Mouse (Mus musculus): ENCODE data around the gene Elk3. TPM values are rescaled to one million over a fixed set of nuclear protein-coding genes. Genes with fewer than 3 reads are reported as not detected.

Elk3 gene
- polyA plus RNA-seq, 1 experiment from 2014 or later = 7.5 TPM

- no peaks in the 10 kb centered on the region for H3K36me3 ChIP-seq (replicated peaks)
- no peak overlapping the region for H3K4me2 ChIP-seq
- no peaks in the 10 kb centered on the region for H3K4me1 ChIP-seq
- no peak for ATAC-seq (replicated peaks)
- WGBS = 88% methylated on average over 8 of the region's 8 CpGs
- no peaks in the 10 kb centered on the region for H3K9me3 ChIP-seq
- H3K27me3 ChIP-seq (replicated peaks) = no peaks in the 10 kb centered on the region
- H3K27ac ChIP-seq = no peak overlapping the region
- H3K4me3 ChIP-seq = no peak overlapping the region
- H3K9ac ChIP-seq = no peak overlapping the region
These were observed 15.8 kb upstream of the Elk3 start for GRCm38 (mm10) chr10:93326741-93327100.

- ATAC-seq (replicated peaks) = no peak
- Histone ChIP-seq H3K27me3 (replicated peaks) (no peaks in the 10 kb centered on the region), H3K4me1 (no peaks in the 10 kb centered on the region), H3K4me2 (no peak overlapping the region), H3K4me3 (no peak overlapping the region), H3K36me3 (replicated peaks) (no peaks in the 10 kb centered on the region), H3K27ac (no peak overlapping the region), H3K9ac (no peak overlapping the region), H3K9me3 (no peaks in the 10 kb centered on the region)
- 80% methylated on average over 12 of the region's 12 CpGs for WGBS
These were observed 15.1 kb upstream of the Elk3 start for GRCm38 (mm10) chr10:93325804-93326740.

- 83% methylated on average over 3 of the region's 3 CpGs for WGBS
- H3K4me3 ChIP-seq = no peak overlapping the region
- H3K27ac ChIP-seq = no peak overlapping the region
- H3K27me3 ChIP-seq (replicated peaks) = no peaks in the 10 kb centered on the region
- no peaks in the 10 kb centered on the region for H3K4me1 ChIP-seq
- no peaks in the 10 kb centered on the region for H3K36me3 ChIP-seq (replicated peaks)
- H3K9me3 ChIP-seq = no peaks in the 10 kb centered on the region
- H3K9ac ChIP-seq = no peak overlapping the region
- ATAC-seq (replicated peaks) = no peak
- no peak overlapping the region for H3K4me2 ChIP-seq
These were observed 14.4 kb upstream of the Elk3 start for GRCm38 (mm10) chr10:93325369-93325768.

GRCm38 (mm10) chr10:93324438-93324837 is 13.5 kb upstream of the Elk3 start:
- Histone ChIP-seq H3K4me1 (no peaks in the 10 kb centered on the region), H3K4me2 (no peak overlapping the region), H3K27me3 (replicated peaks) (no peaks in the 10 kb centered on the region), H3K36me3 (replicated peaks) (no peaks in the 10 kb centered on the region), H3K4me3 (no peak overlapping the region), H3K9ac (no peak overlapping the region), H3K9me3 (no peaks in the 10 kb centered on the region), H3K27ac (no peak overlapping the region)
- ATAC-seq (replicated peaks) = no peak
- WGBS = 94% methylated on average over 2 of the region's 2 CpGs

- no peaks in the 10 kb centered on the region for H3K27me3 ChIP-seq (replicated peaks)
- no peak overlapping the region for H3K9ac ChIP-seq
- H3K36me3 ChIP-seq (replicated peaks) = no peaks in the 10 kb centered on the region
- no peak for ATAC-seq (replicated peaks)
- no peak overlapping the region for H3K27ac ChIP-seq
- H3K4me3 ChIP-seq = no peak overlapping the region
- 95% methylated on average over 2 of the region's 2 CpGs for WGBS
- no peaks in the 10 kb centered on the region for H3K9me3 ChIP-seq
- H3K4me2 ChIP-seq = no peak overlapping the region
- H3K4me1 ChIP-seq = no peaks in the 10 kb centered on the region
These were observed 12.7 kb upstream of the Elk3 start for GRCm38 (mm10) chr10:93323659-93324058.

GRCm38 (mm10) chr10:93321763-93322162 is 10.8 kb upstream of the Elk3 start:
- Histone ChIP-seq H3K27me3 (replicated peaks) (no peaks in the 10 kb centered on the region), H3K4me3 (no peak overlapping the region), H3K36me3 (replicated peaks) (no peaks in the 10 kb centered on the region), H3K9ac (no peak overlapping the region), H3K4me2 (no peak overlapping the region), H3K4me1 (no peaks in the 10 kb centered on the region), H3K9me3 (no peaks in the 10 kb centered on the region), H3K27ac (no peak overlapping the region)
- ATAC-seq (replicated peaks) = no peak

GRCm38 (mm10) chr10:93320148-93320547 is 9.2 kb upstream of the Elk3 start:
- no peaks in the 10 kb centered on the region for H3K9me3 ChIP-seq
- H3K9ac ChIP-seq = no peak overlapping the region
- no peaks in the 10 kb centered on the region for H3K27me3 ChIP-seq (replicated peaks)
- no peak overlapping the region for H3K27ac ChIP-seq
- no peak overlapping the region for H3K4me3 ChIP-seq
- no peak overlapping the region for H3K4me2 ChIP-seq
- no peaks in the 10 kb centered on the region for H3K4me1 ChIP-seq
- WGBS = 79% methylated on average over 4 of the region's 4 CpGs
- H3K36me3 ChIP-seq (replicated peaks) = no peaks in the 10 kb centered on the region
- no peak for ATAC-seq (replicated peaks)

GRCm38 (mm10) chr10:93319526-93320063 is 8.7 kb upstream of the Elk3 start:
- ATAC-seq (replicated peaks) = no peak

GRCm38 (mm10) chr10:93316909-93317308 is 6.0 kb upstream of the Elk3 start:
- no peak overlapping the region for H3K4me3 ChIP-seq

More at GRCm38 (mm10) chr10:93319526-93320063, 8.7 kb upstream of the Elk3 start:
- 81% methylated on average over 7 of the region's 7 CpGs for WGBS
- H3K9me3 ChIP-seq = no peaks in the 10 kb centered on the region
- H3K9ac ChIP-seq = no peak overlapping the region
- no peak overlapping the region for H3K4me3 ChIP-seq
- H3K36me3 ChIP-seq (replicated peaks) = no peaks in the 10 kb centered on the region
- no peak overlapping the region for H3K27ac ChIP-seq
- no peak overlapping the region for H3K4me2 ChIP-seq
- H3K27me3 ChIP-seq (replicated peaks) = no peaks in the 10 kb centered on the region; the same call in 1 of the 2 replicates
- H3K4me1 ChIP-seq = no peaks in the 10 kb centered on the region

GRCm38 (mm10) chr10:93311576-93311975 is 641 bp upstream of the Elk3 start:
- Histone ChIP-seq H3K4me3 (peak overlapping the region; percentile 58), H3K4me2 (peak overlapping the region; percentile 100), H3K4me1 (peaks cover 27% of the 10 kb centered on the region), H3K36me3 (replicated peaks) (no peaks in the 10 kb centered on the region), H3K27ac (0 out of 2 replicates have a peak overlapping the region, but pooled peaks have one; percentile 64), H3K9ac (0 out of 2 replicates have a peak overlapping the region, but pooled peaks have one; percentile 70), H3K9me3 (no peaks in the 10 kb centered on the region), H3K27me3 (replicated peaks) (peaks cover 7% of the 10 kb centered on the region; the same call in 1 of the 2 replicates)
- 0 out of 2 replicates have a peak, but pooled peaks have one; percentile 19 for ATAC-seq (replicated peaks)
- 4% methylated on average over 4 of the region's 4 CpGs for WGBS

More at GRCm38 (mm10) chr10:93316909-93317308, 6.0 kb upstream of the Elk3 start:
- Histone ChIP-seq H3K4me1 (no peaks in the 10 kb centered on the region), H3K9ac (no peak overlapping the region), H3K36me3 (replicated peaks) (no peaks in the 10 kb centered on the region), H3K27ac (no peak overlapping the region), H3K27me3 (replicated peaks) (peaks cover 4% of the 10 kb centered on the region; the same call in 1 of the 2 replicates), H3K9me3 (no peaks in the 10 kb centered on the region), H3K4me2 (no peak overlapping the region)
- 71% methylated on average over 6 of the region's 6 CpGs for WGBS
- no peak for ATAC-seq (replicated peaks)

GRCm38 (mm10) chr10:93309934-93310621 is 857 bp downstream of the Elk3 start:
- peak overlapping the region; percentile 70 for H3K9ac ChIP-seq
- H3K4me3 ChIP-seq = peak overlapping the region; percentile 58
- peak; percentile 14; the same call in 1 of the 2 replicates for ATAC-seq (replicated peaks)
- WGBS = 1% methylated on average over 43 of the region's 43 CpGs
- H3K27me3 ChIP-seq (replicated peaks) = peaks cover 7% of the 10 kb centered on the region; the same call in 1 of the 2 replicates
- H3K4me2 ChIP-seq = peak overlapping the region; percentile 100
- peaks cover 27% of the 10 kb centered on the region for H3K4me1 ChIP-seq
- H3K27ac ChIP-seq = peak overlapping the region; percentile 64
- no peaks in the 10 kb centered on the region for H3K36me3 ChIP-seq (replicated peaks)
- no peaks in the 10 kb centered on the region for H3K9me3 ChIP-seq
